Mouse (Mus musculus): ENCODE data around the gene Ambra1. TPM values are rescaled to one million over a fixed set of nuclear protein-coding genes. Genes with fewer than 3 reads are reported as not detected.

The Ambra1 gene
- total RNA-seq, 1 experiment from 2014 or later, result 24.0 TPM

DNA sequence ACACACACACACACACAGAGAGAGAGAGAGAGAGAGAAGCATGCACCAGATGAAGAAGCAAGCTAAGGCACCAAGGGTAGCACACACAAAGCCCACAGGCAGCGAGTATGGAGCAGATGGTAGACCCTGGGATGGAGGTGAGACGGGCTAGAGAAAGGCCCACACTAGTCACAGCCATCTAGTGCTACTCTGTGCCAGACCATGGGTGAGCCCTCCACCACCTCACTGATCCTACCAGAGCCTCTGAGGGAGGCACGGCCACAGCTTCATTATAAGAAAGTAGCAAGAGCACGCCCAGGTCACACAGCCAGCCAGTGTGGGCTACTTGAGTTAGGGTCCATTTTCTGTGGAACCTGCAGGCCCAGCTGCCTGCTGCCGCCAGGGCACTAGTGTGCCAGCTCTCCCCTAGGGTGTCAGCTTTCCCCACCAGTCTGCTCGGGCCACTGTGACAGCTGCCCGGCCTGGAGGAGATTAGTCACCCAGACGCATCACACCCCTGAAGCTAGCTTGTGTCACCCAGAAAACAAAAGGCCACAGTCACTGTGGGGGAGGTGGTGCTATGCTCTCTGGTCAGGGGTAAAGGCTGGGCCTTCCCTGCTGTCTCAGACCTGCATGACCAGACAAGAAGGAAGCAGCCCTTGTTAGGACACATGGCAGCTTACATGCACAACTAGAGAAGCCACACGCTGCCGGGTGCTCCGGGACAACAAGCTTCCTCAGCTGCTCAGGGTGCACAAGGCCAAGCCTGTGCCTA, 217.6 kb downstream of the Ambra1 start:
- ATAC-seq (replicated peaks; ENCODE audit: insufficient number of reproducible peaks, low FRiP score, low TSS enrichment, poor library complexity, severe bottlenecking), result peak; percentile 75

DNA sequence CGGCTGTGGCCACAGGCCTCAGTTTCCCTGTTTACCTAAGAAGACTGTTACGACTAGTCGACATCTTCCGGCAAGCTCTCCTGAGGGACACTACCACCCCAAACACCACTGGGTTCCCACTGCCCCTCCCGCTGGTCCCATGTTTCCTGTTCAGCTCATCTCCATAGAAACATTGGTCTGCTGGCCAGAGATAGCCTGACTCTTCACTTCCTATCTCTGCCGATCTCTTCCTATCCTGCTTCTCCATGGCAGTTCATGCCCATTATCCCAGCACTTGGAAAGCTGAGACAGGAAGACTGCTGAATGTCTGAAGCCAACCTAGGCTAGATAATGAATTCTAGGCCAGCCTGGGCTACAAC, 218.2 kb downstream of the Ambra1 start:
- peak; percentile 0; the same call in 1 of the 2 replicates for ATAC-seq (replicated peaks; ENCODE audit: insufficient number of reproducible peaks, low FRiP score, low TSS enrichment, poor library complexity, severe bottlenecking)

DNA sequence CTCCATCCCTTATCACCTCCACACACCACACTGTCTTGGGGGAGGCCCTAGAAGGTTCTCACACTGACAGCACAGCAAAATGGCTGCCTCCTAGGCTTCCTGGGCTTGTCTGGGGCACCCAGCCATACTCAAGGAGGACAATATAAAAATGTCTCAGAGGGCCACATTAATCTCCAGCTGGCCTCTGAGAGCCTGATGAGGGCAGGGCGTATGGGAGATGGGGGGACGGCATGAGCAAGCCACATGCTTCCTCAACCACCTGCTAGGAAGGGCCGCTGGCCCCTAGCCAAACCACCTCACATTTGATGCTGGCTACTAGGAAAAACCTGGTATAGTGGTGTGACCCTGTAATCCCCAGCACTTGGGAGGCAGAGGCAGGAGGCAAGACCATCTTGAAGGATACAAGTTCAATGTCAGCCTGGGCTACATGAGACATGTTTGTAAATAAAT, 218.9 kb downstream of the Ambra1 start:
- no peak for ATAC-seq (replicated peaks; ENCODE audit: insufficient number of reproducible peaks, low FRiP score, low TSS enrichment, poor library complexity, severe bottlenecking)

DNA sequence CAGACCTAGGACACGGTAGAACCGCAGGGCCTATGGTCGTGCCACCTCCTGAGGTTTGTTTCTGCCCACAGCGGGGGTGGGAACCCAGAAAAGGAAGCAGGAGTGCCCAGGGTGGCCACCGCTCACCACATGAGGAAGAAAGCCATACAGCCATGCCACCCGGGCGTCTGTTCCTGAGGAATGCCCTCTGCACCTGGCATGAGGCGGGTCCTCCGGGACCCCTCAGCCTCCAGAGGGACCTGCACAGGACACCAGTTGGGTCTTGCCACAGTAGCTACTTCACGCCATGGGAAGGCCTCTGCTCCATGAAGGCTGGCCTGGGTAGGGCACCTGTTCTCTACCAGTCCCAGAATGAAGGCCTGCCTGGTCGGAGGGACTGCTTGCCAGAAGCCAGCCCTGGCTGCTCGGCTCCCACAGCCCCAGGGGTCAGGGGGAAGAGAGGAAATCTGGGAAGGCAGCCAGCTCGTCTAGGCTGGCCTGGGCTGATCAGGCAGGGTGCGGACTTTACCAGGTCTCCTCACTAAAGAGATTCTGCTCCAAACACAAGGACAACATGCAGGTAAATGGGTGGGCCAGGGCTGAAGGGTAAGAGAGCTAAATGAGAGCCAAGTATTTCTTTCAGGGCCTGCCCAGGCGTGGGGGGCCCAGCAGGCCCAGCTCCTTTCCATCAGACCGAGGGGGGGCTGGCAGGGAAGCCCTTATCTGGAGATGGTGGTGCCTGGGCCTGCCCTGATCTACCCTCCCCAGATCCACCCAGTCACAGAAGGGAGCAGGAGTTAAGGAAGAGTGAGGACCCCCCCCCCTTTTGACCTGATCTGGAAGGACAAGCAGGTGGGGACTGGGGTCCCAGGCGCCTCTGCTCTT, 219.7 kb downstream of the Ambra1 start:
- ATAC-seq (replicated peaks; ENCODE audit: insufficient number of reproducible peaks, low FRiP score, low TSS enrichment, poor library complexity, severe bottlenecking), result no peak

DNA sequence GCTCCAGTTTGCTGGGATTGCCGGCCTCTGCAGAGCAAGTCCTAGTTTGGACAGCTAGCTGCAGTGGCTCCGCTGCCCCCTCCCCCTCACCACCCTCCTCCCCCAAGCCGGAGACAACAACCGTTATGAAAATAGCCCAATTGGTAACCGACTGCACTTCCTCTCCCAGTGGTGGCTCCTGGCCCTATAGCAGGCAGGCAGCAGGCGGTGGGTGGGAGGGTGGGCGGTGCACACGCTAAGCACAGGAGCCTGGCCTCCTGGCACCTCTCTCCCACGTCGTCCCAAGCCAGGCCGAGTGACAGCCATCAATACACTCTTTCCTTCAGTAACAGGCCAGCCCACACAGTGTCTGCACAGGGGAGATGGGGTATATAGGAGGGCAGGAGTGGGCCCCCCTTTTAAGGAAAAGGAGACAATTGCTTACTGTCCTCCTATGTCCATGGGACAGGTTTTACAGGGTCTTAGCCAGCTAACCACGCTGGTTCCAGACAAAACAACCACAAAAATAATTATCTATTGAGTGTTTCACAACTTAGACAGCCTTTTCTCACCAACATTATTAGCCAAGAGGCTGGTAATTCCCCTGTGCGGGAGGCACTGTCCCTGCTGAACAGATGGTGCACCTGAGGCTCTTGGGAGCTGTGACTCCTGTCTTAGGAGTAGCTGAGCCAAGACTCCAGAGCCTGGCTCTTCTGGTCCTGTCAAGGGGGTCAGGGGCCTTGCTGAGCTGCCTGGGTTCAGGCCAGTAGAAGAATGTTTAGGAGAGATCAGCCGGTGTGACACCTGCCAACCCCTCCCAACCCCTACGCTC, 220.5 kb downstream of the Ambra1 start:
- peak; percentile 48 for ATAC-seq (replicated peaks; ENCODE audit: insufficient number of reproducible peaks, low FRiP score, low TSS enrichment, poor library complexity, severe bottlenecking)

DNA sequence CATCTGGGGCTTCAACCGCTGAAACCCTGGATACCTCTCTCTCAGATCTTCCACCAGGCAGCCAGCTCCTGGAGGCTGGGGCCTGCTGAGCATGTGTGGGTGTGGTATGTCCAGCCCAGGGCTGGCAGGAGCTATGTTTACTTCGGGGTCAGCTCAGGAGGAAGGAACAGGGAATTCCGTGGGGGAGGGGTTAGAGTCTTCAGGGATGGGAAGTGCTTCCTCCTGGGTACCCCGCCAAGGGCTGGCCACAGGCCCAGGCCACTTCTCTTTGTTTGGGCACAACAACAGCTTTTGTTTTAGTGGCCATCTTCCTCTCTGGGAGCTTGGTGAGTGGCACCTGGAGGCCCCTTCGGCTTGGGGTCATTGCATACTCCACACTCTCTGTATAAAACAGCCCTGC, 223.9 kb downstream of the Ambra1 start:
- no peak for ATAC-seq (replicated peaks; ENCODE audit: insufficient number of reproducible peaks, low FRiP score, low TSS enrichment, poor library complexity, severe bottlenecking)

DNA sequence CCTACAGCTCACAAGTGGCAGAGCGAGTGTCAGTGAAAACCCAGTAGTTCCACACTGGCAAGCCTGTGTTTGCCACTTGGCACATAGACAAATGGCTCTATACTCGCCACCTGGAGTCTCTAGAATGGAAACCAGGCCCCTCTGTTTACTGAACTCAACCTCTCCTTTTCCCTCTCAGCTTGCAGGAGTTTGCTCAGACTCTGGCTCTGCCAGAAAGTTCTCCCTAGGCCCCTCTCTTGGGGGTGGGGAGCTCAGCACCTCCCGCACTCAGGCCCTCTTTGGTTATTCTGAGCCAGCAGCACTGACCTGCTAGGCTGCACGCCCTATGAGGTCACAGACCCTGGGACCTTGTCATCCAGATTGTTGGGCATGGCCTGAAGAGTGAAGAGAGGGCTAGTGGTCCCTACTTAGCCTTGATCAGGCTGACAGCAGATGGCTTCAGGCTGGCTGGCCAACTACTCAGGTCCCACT, 225.2 kb downstream of the Ambra1 start:
- no peak for ATAC-seq (replicated peaks; ENCODE audit: insufficient number of reproducible peaks, low FRiP score, low TSS enrichment, poor library complexity, severe bottlenecking)

DNA sequence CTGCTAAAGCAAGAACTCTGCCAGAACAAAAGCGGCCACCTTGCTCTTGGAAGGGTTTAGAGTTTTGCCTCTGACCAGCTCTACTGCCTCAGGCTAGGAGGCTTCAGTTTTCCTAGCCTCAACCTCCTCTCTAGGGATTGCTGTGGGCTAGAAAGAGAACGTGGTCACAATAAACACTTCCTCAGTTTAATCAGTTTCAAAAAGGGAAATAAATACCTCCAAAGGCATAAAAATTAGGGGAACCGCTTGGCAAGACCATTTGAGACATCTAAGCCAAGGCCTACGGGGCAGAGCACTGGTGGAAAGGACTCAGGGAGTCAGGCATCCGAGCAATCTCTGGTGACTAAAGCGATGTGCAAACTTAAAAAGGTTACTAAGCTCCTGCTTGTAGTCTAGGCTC, 225.9 kb downstream of the Ambra1 start:
- no peak for ATAC-seq (replicated peaks; ENCODE audit: insufficient number of reproducible peaks, low FRiP score, low TSS enrichment, poor library complexity, severe bottlenecking)

DNA sequence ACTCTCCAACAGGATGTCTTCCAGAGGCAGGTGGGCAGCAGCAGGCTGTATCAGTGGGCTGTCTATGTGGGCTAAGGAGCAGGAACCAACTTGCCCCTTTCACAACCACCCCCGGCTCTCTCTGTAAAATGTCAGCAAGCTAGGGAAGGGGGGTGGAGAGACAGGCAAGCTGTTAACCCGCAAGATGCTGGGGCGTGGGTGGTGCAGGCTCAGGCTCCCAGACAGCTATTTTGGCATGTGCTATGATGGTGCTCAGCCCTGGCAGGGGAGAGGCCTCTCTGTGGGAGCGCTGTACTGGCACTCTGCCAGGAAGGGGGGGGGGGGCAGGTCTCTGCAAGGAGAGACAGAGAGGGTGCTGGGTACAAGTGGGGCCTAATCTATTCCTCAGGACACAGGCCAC, 227.2 kb downstream of the Ambra1 start:
- ATAC-seq (replicated peaks; ENCODE audit: insufficient number of reproducible peaks, low FRiP score, low TSS enrichment, poor library complexity, severe bottlenecking), result no peak

DNA sequence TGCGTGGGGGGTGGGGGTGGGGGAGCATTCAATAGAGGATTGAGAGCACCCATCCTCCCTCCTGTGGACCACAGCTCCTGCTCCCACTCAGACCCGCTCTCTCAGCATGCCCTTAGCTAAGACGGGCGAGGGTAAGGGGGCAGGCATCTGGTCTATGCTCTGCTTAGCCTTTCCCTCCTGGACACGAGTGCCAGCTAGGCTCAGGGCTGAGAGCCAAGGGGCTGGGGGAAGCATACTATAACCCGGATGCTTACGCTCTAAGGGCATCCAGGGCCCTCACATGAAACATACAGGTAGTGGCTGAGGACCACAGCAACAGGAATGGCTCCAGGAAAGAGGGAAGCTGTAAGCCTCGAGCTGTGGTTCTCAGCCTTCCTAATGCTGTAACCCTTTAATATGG, 228.1 kb downstream of the Ambra1 start:
- ATAC-seq (replicated peaks; ENCODE audit: insufficient number of reproducible peaks, low FRiP score, low TSS enrichment, poor library complexity, severe bottlenecking), result no peak

DNA sequence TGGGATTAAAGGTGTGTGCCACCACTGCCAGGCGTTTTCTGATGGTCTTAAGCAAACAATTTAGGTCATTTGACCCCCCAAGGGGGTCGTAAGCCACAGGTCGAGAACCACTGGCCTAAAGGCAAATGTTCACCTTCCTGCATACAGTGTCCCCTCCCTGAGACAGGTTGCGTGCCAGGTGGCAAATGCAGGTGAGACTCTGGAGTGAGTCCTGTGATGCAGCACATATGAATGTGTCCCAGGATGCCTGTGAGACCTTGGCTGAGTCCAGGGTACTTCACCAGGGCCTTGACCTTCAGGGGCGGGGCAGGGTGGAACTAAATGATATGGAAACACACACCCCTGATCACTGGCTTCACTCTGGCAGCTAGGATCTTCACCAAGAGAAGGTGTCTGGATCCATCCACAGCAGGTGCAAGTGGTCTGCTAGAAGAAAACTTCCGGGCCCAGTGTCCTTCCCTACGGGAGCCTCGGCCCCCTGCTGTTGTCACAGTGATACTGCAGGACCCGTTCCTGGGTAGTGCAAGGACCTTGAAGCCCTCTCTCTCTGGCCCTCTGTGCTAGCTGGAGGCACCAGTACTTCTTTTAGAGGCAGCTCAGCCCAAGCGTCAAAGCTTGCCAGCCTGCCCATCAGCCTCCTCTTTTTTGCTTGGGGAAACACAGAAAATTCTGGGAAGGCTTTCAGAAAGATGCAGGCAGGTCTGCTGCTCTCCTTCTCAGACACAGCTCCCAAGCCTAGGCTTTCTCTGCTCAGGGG, 228.9 kb downstream of the Ambra1 start:
- ATAC-seq (replicated peaks; ENCODE audit: insufficient number of reproducible peaks, low FRiP score, low TSS enrichment, poor library complexity, severe bottlenecking), result peak; percentile 28; the same call in 1 of the 2 replicates

DNA sequence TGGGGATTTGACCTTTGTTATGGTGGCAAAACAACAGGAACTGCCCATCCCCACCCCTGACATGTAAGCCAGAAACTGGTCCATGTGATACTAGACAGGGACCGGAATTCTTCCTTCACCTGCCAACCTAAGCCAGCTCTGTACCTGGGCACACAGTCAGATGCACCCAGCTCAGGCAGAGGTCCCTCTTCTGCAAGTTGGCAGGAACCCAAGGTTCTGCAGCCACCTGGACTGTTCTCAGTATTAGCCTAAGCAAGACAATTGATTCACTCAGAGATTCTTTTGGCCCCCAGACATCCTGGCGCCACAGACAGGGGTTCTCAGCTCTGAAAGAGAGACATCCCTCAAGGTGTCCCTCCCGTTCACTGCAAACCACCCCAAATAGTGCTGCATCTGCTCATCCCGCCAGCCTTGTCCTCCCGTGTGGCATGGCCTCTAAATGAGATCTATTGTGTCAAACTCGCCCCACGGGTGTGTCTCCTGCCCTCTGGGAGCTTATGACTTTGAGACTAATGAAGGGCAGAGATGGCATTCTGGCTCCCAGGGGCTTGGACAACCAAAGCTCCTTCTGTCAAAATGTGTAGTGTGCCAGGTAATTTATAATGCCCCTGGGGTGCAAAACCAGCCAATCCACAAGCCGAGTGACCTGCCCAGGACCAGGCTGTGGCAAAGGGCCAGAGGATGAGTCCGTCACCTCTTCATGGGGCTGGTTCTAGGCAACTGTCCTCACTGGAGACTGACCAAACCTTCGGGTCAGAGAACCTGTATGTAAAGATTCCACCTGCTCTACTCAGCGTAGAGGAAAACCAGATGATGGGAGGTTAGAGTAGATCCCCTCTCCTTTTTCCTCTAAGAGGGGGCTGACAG, 229.8 kb downstream of the Ambra1 start:
- no peak for ATAC-seq (replicated peaks; ENCODE audit: insufficient number of reproducible peaks, low FRiP score, low TSS enrichment, poor library complexity, severe bottlenecking)

DNA sequence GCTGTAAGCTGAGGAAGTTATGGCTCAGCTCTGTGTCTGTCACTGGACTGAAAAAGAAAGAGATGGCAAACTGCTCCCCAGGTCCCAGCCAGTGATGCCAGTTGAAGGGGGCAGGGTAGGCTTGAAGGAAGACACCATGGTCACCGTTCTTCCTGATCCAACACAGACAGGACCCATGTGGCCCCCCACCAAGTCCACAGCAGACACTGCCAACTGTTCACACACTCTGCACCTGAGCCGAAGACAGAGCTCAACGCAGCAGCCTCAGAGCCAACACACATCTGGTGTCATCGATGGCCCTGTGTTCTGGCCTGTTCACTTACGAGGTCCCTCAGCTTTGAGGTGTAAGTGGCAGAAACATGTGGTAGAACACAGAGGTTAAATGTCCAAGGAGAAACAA, 230.5 kb downstream of the Ambra1 start:
- no peak for ATAC-seq (replicated peaks; ENCODE audit: insufficient number of reproducible peaks, low FRiP score, low TSS enrichment, poor library complexity, severe bottlenecking)

DNA sequence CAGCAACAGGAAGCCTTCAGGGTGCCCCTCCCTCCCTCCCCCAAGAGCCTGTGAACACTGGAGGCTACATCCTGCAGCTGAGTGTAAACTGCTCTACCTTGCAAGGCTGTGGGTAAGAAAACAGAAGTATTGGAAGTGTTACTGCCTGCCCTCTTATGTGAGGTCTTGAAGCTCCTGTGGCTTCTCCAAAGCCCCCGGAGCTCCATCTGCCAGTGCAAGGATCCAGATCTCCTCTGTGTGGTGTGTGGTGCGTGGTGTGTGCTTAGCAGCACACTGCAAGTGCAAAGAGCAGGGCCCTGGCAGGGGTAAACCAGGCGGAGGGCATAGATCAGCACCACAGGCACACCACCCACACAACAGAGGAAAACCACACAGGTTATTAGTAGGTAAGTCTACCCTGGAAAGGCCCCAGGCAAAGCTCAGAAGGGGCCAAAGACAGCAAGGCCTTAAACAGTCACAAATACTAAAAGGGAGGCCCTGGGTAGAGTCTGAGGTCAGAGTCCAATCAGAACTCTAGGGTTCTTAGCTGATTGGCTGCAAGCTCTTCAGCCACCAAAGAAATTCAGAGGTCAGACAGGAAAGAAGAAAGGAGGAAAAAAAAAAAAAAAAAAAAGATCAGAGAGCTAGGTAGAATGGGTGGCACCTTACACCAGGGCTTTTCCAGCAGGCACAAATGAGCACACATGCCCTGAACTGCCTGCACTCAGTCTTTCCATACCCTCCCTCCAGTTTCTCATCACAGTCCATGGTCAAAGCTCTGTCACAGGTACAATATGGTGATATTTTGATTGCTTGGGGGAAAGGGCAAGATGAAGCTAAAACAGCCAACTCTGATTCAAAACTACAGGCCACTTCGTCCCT, 232.2 kb downstream of the Ambra1 start:
- ATAC-seq (replicated peaks; ENCODE audit: insufficient number of reproducible peaks, low FRiP score, low TSS enrichment, poor library complexity, severe bottlenecking), result no peak

DNA sequence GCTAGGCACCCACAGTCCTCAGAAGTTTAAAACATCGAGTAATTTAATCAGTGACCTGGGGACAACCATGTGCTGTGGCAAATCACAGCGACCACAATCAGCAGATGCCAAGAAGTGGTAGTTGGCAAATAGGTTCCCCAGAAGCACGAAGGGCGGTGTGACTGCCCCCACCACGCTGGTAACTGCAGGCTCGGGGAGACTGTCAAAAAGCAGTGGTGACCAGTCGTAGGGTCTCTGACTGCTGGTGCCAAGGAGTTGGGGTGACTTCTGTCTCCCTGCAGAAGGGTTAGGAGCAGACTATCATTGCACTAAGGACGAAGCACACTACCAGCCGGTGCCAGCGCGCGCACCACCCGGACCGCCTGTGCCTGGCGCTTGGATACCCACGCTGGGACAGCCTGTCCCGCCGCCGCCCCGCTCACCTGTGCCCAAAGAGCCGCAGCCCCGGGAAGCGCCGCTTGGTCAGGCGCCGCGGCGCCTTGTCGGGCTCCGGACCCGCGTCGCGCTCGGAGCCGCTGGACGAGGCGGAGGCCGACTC, 233.0 kb downstream of the Ambra1 start:
- no peak for ATAC-seq (replicated peaks; ENCODE audit: insufficient number of reproducible peaks, low FRiP score, low TSS enrichment, poor library complexity, severe bottlenecking)

DNA sequence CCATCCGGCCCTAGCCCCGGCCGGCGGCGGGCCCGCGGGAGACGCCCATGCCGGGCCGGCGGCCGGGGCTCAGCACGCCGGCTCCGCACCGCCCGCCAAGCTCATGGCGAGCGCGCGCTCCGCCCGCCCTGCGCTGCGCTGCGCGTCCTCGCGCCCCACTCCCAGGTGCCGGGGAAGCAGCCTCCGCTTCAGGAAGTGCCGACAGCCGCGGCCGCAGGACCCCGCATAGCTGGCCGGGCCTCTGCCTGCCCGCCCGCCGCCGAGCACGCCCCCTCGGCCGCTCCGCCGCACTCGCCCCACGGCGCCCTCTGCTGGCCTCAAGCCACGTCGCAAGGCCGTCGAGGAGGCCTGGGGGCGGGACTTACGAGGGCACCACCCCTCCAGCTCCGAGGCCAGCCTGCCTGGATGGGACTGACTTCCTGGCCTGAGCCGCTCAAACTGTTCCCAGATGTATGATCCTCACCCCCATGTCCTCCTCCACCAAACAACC, 233.6 kb downstream of the Ambra1 start:
- ATAC-seq (replicated peaks; ENCODE audit: insufficient number of reproducible peaks, low FRiP score, low TSS enrichment, poor library complexity, severe bottlenecking), result peak; percentile 51

Measured in monocyte, adult 5-6 weeks (primary cell).